Mouse (Mus musculus) left cerebral cortex, postnatal 14 days (tissue): ENCODE measurements around the gene Srsf9. TPM values are rescaled to one million over a fixed set of nuclear protein-coding genes. Genes with fewer than 3 reads are reported as not detected.

ENCODE experiments used
- DNase-seq, 2 experiments: peaks; one replicate each; pipeline ENCODE4 v3.0.0; 2021 to 2022; ENCODE audit warnings: low spot score in 2 of 2, mixed read lengths in 1 of 2
- intact Hi-C: fragments of 180-260 bp; cut with DNase I; formaldehyde crosslinking; loops from one replicate; pipeline ENCODE4 v1.15.1; 2025
- total RNA-seq, 2 experiments: library from RNA; stranded (reverse); gene quantifications; 2 replicates each; pipeline ENCODE4 v1.2.3; 2021

Gene Srsf9
- total RNA-seq, 2 experiments from 2014 or later: 73.4 to 75.5 TPM

- intact Hi-C loops: no loop called here
- DNase-seq: no peak
Observed at GRCm38 (mm10) chr5:115317645-115318328, 9.2 kb upstream of the Srsf9 start.

- peak; percentile 76 to 87 for DNase-seq
- intact Hi-C loops: loop anchor here (1.0 kb wide), 1 partner anchor 19 kb away; the partner anchor contains the start of gene Dynll1
Observed at GRCm38 (mm10) chr5:115319004-115319940, 7.7 kb upstream of the Srsf9 start.

- no peak for DNase-seq
- intact Hi-C loops: no loop called here
Observed at GRCm38 (mm10) chr5:115326256-115326831, 633 bp upstream of the Srsf9 start.

- DNase-seq: peak in 1 of 2 experiments; percentile 31
- intact Hi-C loops: no loop called here
Observed at GRCm38 (mm10) chr5:115327610-115328548, 902 bp downstream of the Srsf9 start.

GRCm38 (mm10) chr5:115330955-115331354, 4.0 kb downstream of the Srsf9 start:
- DNase-seq: no peak
- intact Hi-C loops: no loop called here

GRCm38 (mm10) chr5:115333626-115334025, 6.6 kb downstream of the Srsf9 start:
- DNase-seq: no peak
- intact Hi-C loops: no loop called here

- intact Hi-C loops: loop anchor here (5.0 kb wide), 1 partner anchor 38 kb away; the partner anchor contains the start of gene Dynll1
- no peak for DNase-seq
Observed at GRCm38 (mm10) chr5:115340007-115340406, 13.0 kb downstream of the Srsf9 start.

- intact Hi-C loops: loop anchor here (5.0 kb wide), 1 partner anchor 38 kb away; the partner anchor contains the start of gene Dynll1
- peak; percentile 85 to 93 for DNase-seq
Observed at GRCm38 (mm10) chr5:115340577-115341313, 13.8 kb downstream of the Srsf9 start, which contains the start of the genes Gatc and Triap1. Gatc (minus strand) TSS chr5:115341178. Triap1 (plus strand) TSS chr5:115341225.

GRCm38 (mm10) chr5:115341314-115342165, 14.6 kb downstream of the Srsf9 start:
- intact Hi-C loops: loop anchor here (5.0 kb wide), 1 partner anchor 39 kb away; the partner anchor contains the start of gene Dynll1
- DNase-seq: no peak

- intact Hi-C loops: no loop called here
- DNase-seq: peak; percentile 75 to 82
Observed at GRCm38 (mm10) chr5:115347564-115347963, 20.6 kb downstream of the Srsf9 start.

GRCm38 (mm10) chr5:115348546-115349224, 21.7 kb downstream of the Srsf9 start, which contains the start of gene Cox6a1:
Cox6a1 (minus strand) TSS chr5:115348981.
- intact Hi-C loops: no loop called here

GRCm38 (mm10) chr5:115349225-115349555, 22.2 kb downstream of the Srsf9 start:
- DNase-seq: no peak
- intact Hi-C loops: no loop called here

More at GRCm38 (mm10) chr5:115348546-115349224, 21.7 kb downstream of the Srsf9 start, which contains the start of gene Cox6a1:
- DNase-seq: peak; percentile 99

GRCm38 (mm10) chr5:115351348-115351747, 24.4 kb downstream of the Srsf9 start:
- DNase-seq: no peak
- intact Hi-C loops: no loop called here

GRCm38 (mm10) chr5:115355070-115355469, 28.1 kb downstream of the Srsf9 start:
- DNase-seq: no peak
- intact Hi-C loops: no loop called here

GRCm38 (mm10) chr5:115358872-115359271, 31.9 kb downstream of the Srsf9 start:
- DNase-seq: peak; percentile 71 to 81
- intact Hi-C loops: loop anchor here (2.0 kb wide), 1 partner anchor 82 kb away; no protein-coding TSS in a partner anchor

GRCm38 (mm10) chr5:115359438-115359837, 32.5 kb downstream of the Srsf9 start:
- DNase-seq: no peak
- intact Hi-C loops: loop anchor here (2.0 kb wide), 1 partner anchor 81 kb away; no protein-coding TSS in a partner anchor
